Mouse (Mus musculus) ES-Bruce4 (cell line): ENCODE measurements around the gene Cgnl1.

Experiments used
- CTCF ChIP-seq: IDR thresholded peaks from one replicate; pipeline ENCODE4 v1.8.1; 2011; ENCODE audit warnings: low read depth, low read length
- EP300 ChIP-seq: IDR thresholded peaks from 2 replicates; pipeline ENCODE4 v1.6.1; 2011; ENCODE audit warnings: low read depth, low read length; ENCODE audit not compliant: insufficient read depth
- POLR2A ChIP-seq: IDR thresholded peaks from one replicate; pipeline ENCODE4 v1.8.1; 2011; ENCODE audit warnings: low read length; ENCODE audit not compliant: insufficient read depth

DNA sequence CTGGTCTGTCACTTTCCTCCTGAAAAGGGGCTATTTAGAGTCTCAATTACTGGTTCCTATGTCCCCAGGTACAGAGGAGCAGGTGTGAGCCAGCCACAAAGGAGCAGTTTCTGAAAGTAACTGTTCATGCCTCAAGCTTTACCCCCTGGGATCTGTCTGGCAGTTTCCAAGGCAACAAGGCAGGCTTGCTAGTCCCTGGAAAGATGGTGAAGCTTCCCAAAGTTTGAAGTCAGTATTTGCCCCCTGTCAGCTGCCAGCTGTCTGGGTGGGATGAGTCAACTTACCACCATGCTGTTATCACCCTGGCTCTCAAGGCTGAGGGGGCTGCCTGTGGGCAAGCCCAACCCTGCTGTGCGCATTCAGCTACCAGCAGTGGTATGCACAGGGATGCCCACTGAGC is 134.5 kb downstream of the Cgnl1 start:
- no peak for TF ChIP-seq CTCF
- TF ChIP-seq POLR2A: no peak
- TF ChIP-seq EP300: no peak
